24 mouse cellular contexts compared by ENCODE assay signal in the genomic region with DNA sequence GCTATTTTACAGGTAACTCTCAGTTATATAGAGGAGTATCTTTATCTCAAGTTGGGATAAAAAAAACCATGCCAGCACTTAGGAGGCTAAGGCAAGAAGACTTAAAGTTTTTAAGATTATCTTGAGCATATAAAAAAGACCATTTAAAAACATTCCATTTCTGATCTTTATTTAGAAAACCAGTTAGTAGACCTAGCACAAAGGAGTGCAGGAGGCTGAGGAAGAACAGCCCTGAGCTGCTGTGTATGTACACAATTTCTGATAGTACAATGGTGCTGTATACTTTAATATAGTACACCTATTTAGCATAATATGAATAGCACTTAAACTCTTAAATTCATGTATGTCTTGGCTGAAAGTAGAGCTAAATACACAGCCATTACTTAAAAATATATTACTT. TPM values are rescaled to one million over a fixed set of nuclear protein-coding genes. Genes with fewer than 3 reads are reported as not detected.
A peak's percentile ranks its signal among the peaks of the same experiment; 100 is the strongest.
DNase-seq lines count a peak whose midpoint lies in the region; ATAC-seq and TF ChIP-seq lines count a peak whose summit lies in the region.
"Had no signal": no experiment of that assay in that cellular context is flagged by ENCODE, and none has a peak within 500 bp of the region (broad histone marks: within the 10 kb centered on the region; RNA-seq: fewer than 3 reads in every experiment).

No protein-coding gene starts in this region.

- no peak for TF ChIP-seq CTCF in bone marrow macrophage, adult 2 months (IDR thresholded peaks at IDR 0.05; ENCODE audit: low read depth, low read length)

- H3K4me1 ChIP-seq in midbrain, embryonic 11.5 days (ENCODE audit: control insufficient read depth, insufficient read depth, low read length), result no peaks in the 10 kb centered on the region
- peaks cover 5% of the 10 kb centered on the region; the same call in 1 of the 2 replicates for H3K4me1 ChIP-seq in midbrain, embryonic 15.5 days
- H3K4me1 ChIP-seq in bone marrow macrophage, adult 2 months (ENCODE audit: control insufficient read depth, insufficient read depth, low read length), result peaks cover 25% of the 10 kb centered on the region
- H3K4me1 ChIP-seq in midbrain, embryonic 10.5 days, result no peaks in the 10 kb centered on the region
- H3K4me1 ChIP-seq: embryonic facial prominence, embryonic 10.5 days; embryonic facial prominence, embryonic 12.5 days; forebrain, embryonic 15.5 days had no signal

- no peaks in the 10 kb centered on the region for H3K27me3 ChIP-seq in midbrain, embryonic 11.5 days (ENCODE audit: control insufficient read depth, insufficient read depth, low read length)
- H3K27me3 ChIP-seq in midbrain, embryonic 15.5 days (replicated peaks), result no peaks in the 10 kb centered on the region
- H3K27me3 ChIP-seq in midbrain, embryonic 10.5 days (ENCODE audit: low read depth, poor library complexity, severe bottlenecking), result no peaks in the 10 kb centered on the region
- H3K27me3 ChIP-seq: CH12.LX; embryonic facial prominence, embryonic 12.5 days; forebrain, embryonic 13.5 days; forebrain, embryonic 15.5 days; Patski had no signal

- DNase-seq in midbrain, embryonic 11.5 days (ENCODE audit: low spot score, missing footprints), result peak; percentile 78
- DNase-seq in layer of hippocampus, adult 18-20 months (ENCODE audit: low spot score in 2 of 2), result no peak
- DNase-seq in midbrain, embryonic 10.5 days (ENCODE audit: low spot score), result no peak
- DNase-seq: adrenal gland, adult 8-10 months; adrenal gland, postnatal 14 days; adrenal gland, postnatal 36 days; B cell, adult 2 months; cerebellum, adult 11-12 months; cerebellum, adult 2 months; cerebellum, adult 9-10 months; cerebellum, postnatal 10 days; cerebellum, postnatal 25 days; forebrain, postnatal 0 days had no signal

- ATAC-seq in midbrain, embryonic 11.5 days (ENCODE audit: low FRiP score), result no peak
- no peak for ATAC-seq in midbrain, embryonic 15.5 days (replicated peaks)
- ATAC-seq: activated CD4-positive, CD25-positive, alpha-beta regulatory T cell, adult 4 months; CD4-positive, CD25-positive, alpha-beta regulatory T cell, adult 4 months; forebrain, embryonic 13.5 days; forebrain, embryonic 15.5 days; forebrain, postnatal 0 days; Patski had no signal

- no peak overlapping the region for H3K4me3 ChIP-seq in midbrain, embryonic 11.5 days (ENCODE audit: low read depth, low read length)
- H3K4me3 ChIP-seq in midbrain, embryonic 15.5 days, result no peak overlapping the region
- H3K4me3 ChIP-seq in bone marrow macrophage, adult 2 months (ENCODE audit: insufficient read depth, low read length), result no peak overlapping the region
- H3K4me3 ChIP-seq in midbrain, embryonic 10.5 days, result no peak overlapping the region
- H3K4me3 ChIP-seq: embryonic facial prominence, embryonic 10.5 days; embryonic facial prominence, embryonic 12.5 days; forebrain, embryonic 13.5 days; forebrain, embryonic 15.5 days had no signal

- no peak overlapping the region for H3K27ac ChIP-seq in midbrain, embryonic 11.5 days (ENCODE audit: low read depth, low read length)
- no peak overlapping the region for H3K27ac ChIP-seq in midbrain, embryonic 15.5 days
- peak overlapping the region; percentile 69 for H3K27ac ChIP-seq in bone marrow macrophage, adult 2 months (ENCODE audit: insufficient read depth, low read depth, low read length)
- H3K27ac ChIP-seq in midbrain, embryonic 10.5 days (replicated peaks), result no peak overlapping the region
- H3K27ac ChIP-seq: embryonic facial prominence, embryonic 10.5 days; embryonic facial prominence, embryonic 12.5 days; forebrain, embryonic 13.5 days; forebrain, embryonic 15.5 days had no signal

- H3K4me2 ChIP-seq in midbrain, embryonic 11.5 days, result no peak overlapping the region
- no peak overlapping the region for H3K4me2 ChIP-seq in midbrain, embryonic 15.5 days
- H3K4me2 ChIP-seq: embryonic facial prominence, embryonic 12.5 days; forebrain, embryonic 13.5 days; forebrain, embryonic 15.5 days had no signal

- no peaks in the 10 kb centered on the region for H3K9me3 ChIP-seq in midbrain, embryonic 11.5 days (ENCODE audit: control insufficient read depth, low read length)
- H3K9me3 ChIP-seq in midbrain, embryonic 15.5 days, result no peaks in the 10 kb centered on the region
- no peaks in the 10 kb centered on the region for H3K9me3 ChIP-seq in midbrain, embryonic 10.5 days (replicated peaks)
- H3K9me3 ChIP-seq: embryonic facial prominence, embryonic 10.5 days; embryonic facial prominence, embryonic 12.5 days; forebrain, embryonic 13.5 days; forebrain, embryonic 15.5 days; G1E had no signal

- H3K9ac ChIP-seq in midbrain, embryonic 11.5 days (ENCODE audit: low read length), result no peak overlapping the region
- H3K9ac ChIP-seq in midbrain, embryonic 15.5 days, result no peak overlapping the region
- H3K9ac ChIP-seq: embryonic facial prominence, embryonic 12.5 days; forebrain, embryonic 13.5 days; forebrain, embryonic 15.5 days; forebrain, postnatal 0 days had no signal

- H3K36me3 ChIP-seq in midbrain, embryonic 11.5 days (ENCODE audit: control insufficient read depth, insufficient read depth, low read length), result no peaks in the 10 kb centered on the region
- H3K36me3 ChIP-seq in midbrain, embryonic 15.5 days (replicated peaks), result no peaks in the 10 kb centered on the region
- H3K36me3 ChIP-seq in midbrain, embryonic 10.5 days, result 0 out of 2 replicates have a peak, but pooled peaks cover 7% of the 10 kb centered on the region
- H3K36me3 ChIP-seq: embryonic facial prominence, embryonic 12.5 days; forebrain, embryonic 15.5 days had no signal

- no peak for TF ChIP-seq POLR2A in bone marrow macrophage, adult 2 months (IDR thresholded peaks at IDR 0.05; ENCODE audit: borderline replicate concordance, low read depth, low read length)

RNA-seq across cellular contexts. Expression of a gene that starts 10.9 kb away (rescaled TPM):
- polyA plus RNA-seq in midbrain, embryonic 11.5 days (2014; fragmentation: Nextera tagmentation; extraction: Ambion mirVana), result 76.6 and 82.4 TPM in 2 replicates
- 65.6 and 66.9 TPM in 2 replicates for polyA plus RNA-seq in midbrain, embryonic 15.5 days (2015; fragmentation: Nextera tagmentation; extraction: Ambion mirVana)
- 64.1 and 81.9 TPM in 2 replicates for polyA plus RNA-seq in bone marrow macrophage, adult 2 months (2012; ENCODE audit: insufficient read depth, insufficient read length, missing spikeins)
- total RNA-seq in layer of hippocampus, adult 18-20 months (2021), result 100 to 1,000 TPM; 139 to 143 TPM
- 65.1 and 66.7 TPM in 2 replicates for polyA plus RNA-seq in midbrain, embryonic 10.5 days (2016; fragmentation: Nextera tagmentation; extraction: Ambion mirVana)

RNA-seq across cellular contexts. Expression of a gene that starts 51.9 kb away (rescaled TPM):
- polyA plus RNA-seq in midbrain, embryonic 11.5 days (2014; fragmentation: Nextera tagmentation; extraction: Ambion mirVana), result 91.4 and 93.6 TPM in 2 replicates
- polyA plus RNA-seq in midbrain, embryonic 15.5 days (2015; fragmentation: Nextera tagmentation; extraction: Ambion mirVana), result 23.5 and 24.5 TPM in 2 replicates
- polyA plus RNA-seq in bone marrow macrophage, adult 2 months (2012; ENCODE audit: insufficient read depth, insufficient read length, missing spikeins), result 36.8 and 42.0 TPM in 2 replicates
- total RNA-seq in layer of hippocampus, adult 18-20 months (2021), result 10 to 100 TPM; 24.2 to 25.0 TPM
- polyA plus RNA-seq in midbrain, embryonic 10.5 days (2016; fragmentation: Nextera tagmentation; extraction: Ambion mirVana), result 95.2 and 98.9 TPM in 2 replicates
